In genomic region chr1:3912499-3912898, GRCm38 (mm10) we compare ENCODE assay signal across 28 mouse cellular contexts.
"Had no signal": no experiment of that assay in that cellular context is flagged by ENCODE, and none has a peak within 500 bp of the region (broad histone marks: within the 10 kb centered on the region; RNA-seq: fewer than 3 reads in every experiment).

No protein-coding gene starts in this region.

- H3K27me3 ChIP-seq: heart, embryonic 13.5 days; heart, embryonic 15.5 days; hindbrain, embryonic 12.5 days; intestine, embryonic 15.5 days; kidney, embryonic 15.5 days; limb, embryonic 12.5 days had no signal

- H3K4me2 ChIP-seq: heart, embryonic 11.5 days; heart, embryonic 13.5 days; heart, embryonic 15.5 days; hindbrain, embryonic 12.5 days; hindbrain, embryonic 14.5 days; intestine, embryonic 15.5 days; kidney, embryonic 15.5 days; limb, embryonic 12.5 days; liver, embryonic 11.5 days had no signal

- H3K36me3 ChIP-seq: heart, embryonic 13.5 days; heart, embryonic 15.5 days; hindbrain, embryonic 10.5 days; hindbrain, embryonic 12.5 days; intestine, embryonic 15.5 days; kidney, embryonic 15.5 days; limb, embryonic 10.5 days; limb, embryonic 12.5 days had no signal

- H3K4me3 ChIP-seq: gastrocnemius, adult 2 months; heart, adult 2 months; heart, embryonic 13.5 days; heart, embryonic 15.5 days; hindbrain, embryonic 10.5 days; hindbrain, embryonic 12.5 days; intestine, embryonic 15.5 days; kidney, embryonic 15.5 days; layer of hippocampus, adult 2 months; left cerebral cortex, adult 2 months; limb, embryonic 10.5 days; limb, embryonic 12.5 days had no signal

- DNase-seq: gastrocnemius, adult 2 months; gastrocnemius, postnatal 10 days; gastrocnemius, postnatal 25 days; heart, adult 2 months; heart, postnatal 14 days; heart, postnatal 36 days; kidney, adult 2 months; kidney, adult 9 months; kidney, postnatal 14 days; kidney, postnatal 4 days; liver had no signal

- H3K4me1 ChIP-seq: heart, embryonic 15.5 days; hindbrain, embryonic 10.5 days; hindbrain, embryonic 12.5 days; kidney, embryonic 15.5 days; limb, embryonic 10.5 days; limb, embryonic 12.5 days had no signal

- H3K27ac ChIP-seq: gastrocnemius, adult 2 months; heart, adult 2 months; heart, embryonic 13.5 days; heart, embryonic 15.5 days; hindbrain, embryonic 10.5 days; hindbrain, embryonic 12.5 days; hindbrain, embryonic 14.5 days; intestine, embryonic 15.5 days; kidney, embryonic 15.5 days; kidney, postnatal 0 days; layer of hippocampus, adult 2 months; left cerebral cortex, adult 2 months; limb, embryonic 10.5 days; limb, embryonic 12.5 days had no signal

- H3K9ac ChIP-seq: heart, embryonic 13.5 days; heart, embryonic 15.5 days; hindbrain, embryonic 12.5 days; hindbrain, embryonic 14.5 days; intestine, embryonic 15.5 days; kidney, embryonic 15.5 days; limb, embryonic 12.5 days had no signal

- ATAC-seq: hindbrain, embryonic 16.5 days; inflammation-experienced regulatory T-cells, adult 6 months; intestine, embryonic 15.5 days; intestine, postnatal 0 days had no signal

- H3K9me3 ChIP-seq: heart, embryonic 13.5 days; heart, embryonic 15.5 days; hindbrain, embryonic 10.5 days; hindbrain, embryonic 12.5 days; intestine, embryonic 15.5 days; kidney, embryonic 15.5 days; limb, embryonic 10.5 days; limb, embryonic 12.5 days had no signal
